Mouse (Mus musculus) C2C12 (cell line): ENCODE data around the gene Olfr815. TPM values are rescaled to one million over a fixed set of nuclear protein-coding genes. Genes with fewer than 3 reads are reported as not detected.
"Not testable (repeated sequence)": the region's sequence is repeated elsewhere in the genome, so short reads cannot be mapped to it uniquely, and the experiment has no call there.

ENCODE experiments used
- H3K27me3 ChIP-seq: one replicate; pipeline ENCODE4 v1.6.1; 2011; ENCODE audit not compliant: control insufficient read depth, insufficient read depth, insufficient read length
- H3K36me3 ChIP-seq: one replicate; pipeline ENCODE4 v1.6.1; 2011; ENCODE audit not compliant: control insufficient read depth, insufficient read depth
- H3K4me3 ChIP-seq: one replicate; pipeline ENCODE4 v1.5.1; 2011; ENCODE audit warnings: mild to moderate bottlenecking, control low read depth; ENCODE audit not compliant: poor library complexity, insufficient read depth, severe bottlenecking
- H3K79me2 ChIP-seq: one replicate; pipeline ENCODE4 v1.6.1; 2011; ENCODE audit not compliant: control insufficient read depth, insufficient read depth
- H3K79me3 ChIP-seq: one replicate; pipeline ENCODE4 v1.6.1; 2011; ENCODE audit warnings: low read depth, control low read depth
- H3ac ChIP-seq: one replicate; pipeline ENCODE3; 2011; ENCODE audit warnings: low read depth; ENCODE audit not compliant: control insufficient read depth, insufficient read length
- CEBPB ChIP-seq: IDR thresholded peaks from one replicate; pipeline ENCODE4 v1.6.1; 2011; ENCODE audit warnings: low read depth, mild to moderate bottlenecking, control low read depth, moderate library complexity
- CTCF ChIP-seq: IDR thresholded peaks from one replicate; pipeline ENCODE4 v1.5.1; 2011; ENCODE audit not compliant: control insufficient read depth, insufficient read depth, insufficient read length
- FOSL1 ChIP-seq: IDR thresholded peaks from one replicate; pipeline ENCODE4 v1.8.0; 2011; ENCODE audit warnings: mild to moderate bottlenecking, low read length; ENCODE audit not compliant: poor library complexity, insufficient read depth, severe bottlenecking
- MAX ChIP-seq: IDR thresholded peaks from one replicate; pipeline ENCODE4 v1.6.1; 2011; ENCODE audit warnings: mild to moderate bottlenecking, control low read depth
- MYOD1 ChIP-seq: IDR thresholded peaks from one replicate; pipeline ENCODE4 v1.6.1; 2011; ENCODE audit warnings: low read depth; ENCODE audit not compliant: control insufficient read depth, insufficient read length
- MYOG ChIP-seq: IDR thresholded peaks from one replicate; pipeline ENCODE4 v1.6.1; 2011; ENCODE audit not compliant: control insufficient read depth, insufficient read length; ENCODE audit errors: extremely low read depth
- USF1 ChIP-seq: IDR thresholded peaks from one replicate; pipeline ENCODE4 v1.6.1; 2011; ENCODE audit warnings: low read depth, mild to moderate bottlenecking, control low read depth, moderate library complexity
- long read RNA-seq, 2 experiments: library from polyadenylated mRNA; unstranded; transcript quantifications; one replicate each; pipeline ENCODE4 v2.0.0; 2019 to 2020
- polyA plus RNA-seq: library from polyadenylated mRNA; unstranded; fragments of >200 nt; fragmentation: generic; extraction: Trizol; gene quantifications from one replicate; pipeline ENCODE4 v1.2.1, GENCODE M21; 2012; ENCODE audit warnings: missing spikeins

Olfr815 gene
- not detected for polyA plus RNA-seq
- long read RNA-seq, experiment 1, result 0 reads
- long read RNA-seq, experiment 2, result 0 reads

DNA sequence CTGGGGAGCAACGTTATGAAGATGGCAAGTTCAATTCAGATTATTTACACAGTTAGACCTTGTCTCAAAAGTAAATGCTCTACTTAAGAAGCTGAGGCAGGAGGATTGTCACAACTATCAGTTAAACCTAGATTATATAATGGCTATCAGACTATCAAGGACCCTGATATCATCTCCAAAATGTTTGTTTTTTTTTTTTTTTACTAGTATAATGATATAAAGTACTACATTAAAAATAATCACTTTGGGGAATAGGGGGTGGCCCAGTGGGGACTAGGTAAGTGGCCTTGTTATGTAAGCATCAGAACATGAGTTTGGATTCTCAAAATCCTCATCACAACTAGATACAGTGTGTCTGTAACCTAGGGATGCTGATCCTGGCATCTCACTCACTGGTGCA is at the start of gene Olfr815:
Gene Olfr815 (minus strand): TSS at position 101 of the 400 bp plus-strand sequence.
- not testable (repeated sequence) for H3K79me3 ChIP-seq, H3K36me3 ChIP-seq, H3K4me3 ChIP-seq, H3ac ChIP-seq, H3K79me2 ChIP-seq, H3K27me3 ChIP-seq

DNA sequence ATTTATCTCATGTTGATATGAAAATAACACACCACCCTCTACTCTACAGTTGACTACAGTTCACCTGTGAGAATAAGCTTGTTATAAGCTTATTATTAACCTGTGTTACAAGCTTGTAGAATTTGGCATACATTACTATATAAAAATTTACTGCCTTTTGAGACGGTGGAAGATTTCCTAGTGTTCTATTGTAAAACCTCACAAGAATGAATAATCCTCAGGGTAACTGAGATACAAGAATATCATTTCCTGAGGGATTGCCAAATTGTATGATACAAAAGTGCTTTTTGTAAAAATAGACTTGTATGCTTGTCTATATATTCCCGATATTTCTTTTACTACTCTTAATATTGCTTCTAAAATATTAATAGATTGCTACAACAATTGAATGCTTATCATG is 43.3 kb upstream of the Olfr815 start, which contains the start of gene Olfr818:
Gene Olfr818 (minus strand): TSS at position 101 of the 400 bp plus-strand sequence.
- no peaks in the 10 kb centered on the region for H3K79me3 ChIP-seq
- H3K79me2 ChIP-seq, result no peaks in the 10 kb centered on the region
- H3ac ChIP-seq, result no peak within 1 kb of the TSS
- no peak within 1 kb of the TSS for H3K4me3 ChIP-seq
- TF ChIP-seq MYOG (no peak), FOSL1 (no peak), CTCF (no peak), USF1 (no peak), CEBPB (no peak), MAX (no peak), MYOD1 (no peak)
- H3K27me3 ChIP-seq, result no peaks in the 10 kb centered on the region
- H3K36me3 ChIP-seq, result no peaks in the 10 kb centered on the region

DNA sequence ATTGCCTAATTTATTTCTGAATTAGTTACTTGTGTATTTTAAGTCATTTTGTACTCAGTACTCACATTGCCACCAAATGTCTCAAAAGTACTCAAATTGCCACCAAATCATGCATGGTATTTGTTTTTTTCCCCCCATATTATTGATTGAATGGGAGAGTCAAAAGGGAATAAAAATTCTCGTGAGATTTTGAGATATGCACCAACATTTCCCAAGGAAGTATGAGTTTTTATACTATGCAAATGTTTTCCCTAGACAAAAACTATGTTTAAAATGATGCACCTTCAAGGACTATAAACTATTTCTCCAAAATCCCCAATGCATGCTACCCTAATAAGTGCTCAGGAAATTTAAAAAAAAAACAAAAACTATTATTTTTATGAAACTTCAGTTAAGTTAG is 9.8 kb upstream of the Olfr815 start, which contains the start of gene Olfr816:
Gene Olfr816 (minus strand): TSS at position 101 of the 400 bp plus-strand sequence.
- H3ac ChIP-seq, result no peak within 1 kb of the TSS
- H3K79me3 ChIP-seq, result no peaks in the 10 kb centered on the region
- H3K36me3 ChIP-seq, result no peaks in the 10 kb centered on the region
- no peaks in the 10 kb centered on the region for H3K27me3 ChIP-seq
- no peak within 1 kb of the TSS for H3K4me3 ChIP-seq
- no peaks in the 10 kb centered on the region for H3K79me2 ChIP-seq
- TF ChIP-seq FOSL1 (no peak), CTCF (no peak), CEBPB (no peak), MYOD1 (no peak), MYOG (no peak), MAX (no peak), USF1 (no peak)

DNA sequence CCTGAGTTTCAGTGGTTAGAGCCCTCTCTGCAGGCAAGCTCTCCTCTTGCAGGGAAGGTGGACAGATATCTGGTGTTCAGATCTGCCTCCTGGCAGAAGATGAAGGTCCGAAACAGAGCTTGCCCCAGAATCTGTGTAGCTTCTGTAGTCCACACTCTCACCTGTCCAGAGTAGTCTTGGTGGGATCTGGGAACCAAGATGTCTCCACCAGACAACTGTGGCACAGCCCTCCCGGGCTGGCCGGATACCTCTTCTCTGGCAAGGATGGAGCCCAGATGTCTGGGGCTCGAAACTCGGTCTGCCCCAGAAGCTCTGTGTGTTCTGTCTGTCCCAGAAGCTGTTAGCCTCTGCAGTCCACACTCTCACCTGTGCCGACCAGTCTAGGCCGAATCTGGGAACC is 19.7 kb downstream of the Olfr815 start:
- H3K27me3 ChIP-seq, result no peaks in the 10 kb centered on the region
- no peak overlapping the region for H3ac ChIP-seq
- H3K4me3 ChIP-seq, result no peak overlapping the region
- no peak for TF ChIP-seq CEBPB
- TF ChIP-seq MYOD1, result no peak
- TF ChIP-seq FOSL1, result no peak
- TF ChIP-seq CTCF, result no peak
- TF ChIP-seq MYOG, result no peak
- TF ChIP-seq USF1, result no peak
- H3K79me3 ChIP-seq, result no peaks in the 10 kb centered on the region
- no peaks in the 10 kb centered on the region for H3K36me3 ChIP-seq
- H3K79me2 ChIP-seq, result no peaks in the 10 kb centered on the region

DNA sequence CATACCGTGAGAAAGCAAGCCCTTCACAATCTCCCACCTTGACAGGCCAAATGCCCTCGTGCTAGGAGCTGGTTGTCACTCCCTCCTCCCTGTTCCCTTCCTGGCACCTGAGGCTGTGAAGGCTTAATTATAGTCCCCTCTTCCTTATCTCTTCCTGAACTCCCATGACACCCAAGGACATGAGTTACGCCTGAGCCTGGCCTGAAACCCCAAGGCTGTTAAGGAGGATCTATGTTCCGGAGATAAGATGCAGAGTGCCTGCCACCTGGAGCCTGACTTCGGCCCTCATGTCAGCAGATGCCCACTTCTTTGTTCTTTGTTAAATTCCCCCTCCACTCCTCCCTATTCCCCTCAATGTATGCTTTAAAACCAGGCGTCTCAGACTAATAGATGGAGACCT is 20.2 kb downstream of the Olfr815 start:
- not testable (repeated sequence) for H3K4me3 ChIP-seq, H3K79me3 ChIP-seq, H3K27me3 ChIP-seq, H3K36me3 ChIP-seq, H3ac ChIP-seq, H3K79me2 ChIP-seq

DNA sequence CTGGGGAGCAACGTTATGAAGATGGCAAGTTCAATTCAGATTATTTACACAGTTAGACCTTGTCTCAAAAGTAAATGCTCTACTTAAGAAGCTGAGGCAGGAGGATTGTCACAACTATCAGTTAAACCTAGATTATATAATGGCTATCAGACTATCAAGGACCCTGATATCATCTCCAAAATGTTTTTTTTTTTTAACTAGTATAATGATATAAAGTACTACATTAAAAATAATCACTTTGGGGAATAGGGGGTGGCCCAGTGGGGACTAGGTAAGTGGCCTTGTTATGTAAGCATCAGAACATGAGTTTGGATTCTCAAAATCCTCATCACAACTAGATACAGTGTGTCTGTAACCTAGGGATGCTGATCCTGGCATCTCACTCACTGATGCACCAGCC is 25.9 kb downstream of the Olfr815 start, which contains the start of gene Olfr814:
Gene Olfr814 (minus strand): TSS at position 101 of the 400 bp plus-strand sequence.
- H3K36me3 ChIP-seq, H3K79me3 ChIP-seq, H3K79me2 ChIP-seq, H3K27me3 ChIP-seq, H3K4me3 ChIP-seq, H3ac ChIP-seq: not testable (repeated sequence)

DNA sequence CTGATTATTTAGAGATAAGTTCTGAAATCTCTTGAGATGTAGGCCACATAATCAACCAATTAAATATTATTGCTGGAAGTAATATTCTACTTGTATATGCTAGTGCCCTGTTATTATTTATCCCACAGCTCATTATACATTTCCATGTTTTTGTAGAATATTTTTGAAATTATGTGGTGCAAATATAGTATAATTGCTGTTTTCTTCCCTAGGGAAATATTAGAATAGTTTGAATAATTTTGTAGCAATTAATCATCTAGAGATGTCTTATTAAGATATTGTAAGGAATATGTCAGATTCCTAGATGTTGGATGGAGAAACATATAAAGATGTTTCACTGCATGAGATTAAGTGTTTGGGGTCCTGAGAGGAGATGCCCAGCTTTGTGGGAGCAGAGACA is 50.6 kb downstream of the Olfr815 start, which contains the start of gene Olfr813:
Gene Olfr813 (plus strand): TSS at position 301 of the 400 bp plus-strand sequence.
- Histone ChIP-seq H3K79me3 (no peaks in the 10 kb centered on the region), H3K79me2 (no peaks in the 10 kb centered on the region), H3K27me3 (no peaks in the 10 kb centered on the region), H3K4me3 (no peak within 1 kb of the TSS), H3K36me3 (no peaks in the 10 kb centered on the region), H3ac (no peak within 1 kb of the TSS)
- no peak for TF ChIP-seq MYOG
- no peak for TF ChIP-seq CEBPB
- TF ChIP-seq USF1, result no peak
- TF ChIP-seq CTCF, result no peak
- no peak for TF ChIP-seq MAX
- no peak for TF ChIP-seq FOSL1
- TF ChIP-seq MYOD1, result no peak

Other genes starting within 250 kb of the Olfr815 start
- gene Olfr800, start 248.2 kb downstream of the Olfr815 start, polyA plus RNA-seq, result not detected
- not detected for gene Olfr801, start 232.0 kb downstream of the Olfr815 start, polyA plus RNA-seq
- not detected for gene Olfr802, start 217.7 kb downstream of the Olfr815 start, polyA plus RNA-seq
- gene Olfr803, start 211.6 kb downstream of the Olfr815 start, polyA plus RNA-seq, result not detected
- gene Olfr804, start 202.7 kb downstream of the Olfr815 start, polyA plus RNA-seq, result not detected
- not detected for gene Olfr805, start 176.5 kb downstream of the Olfr815 start, polyA plus RNA-seq
- not detected for gene Olfr806, start 163.9 kb downstream of the Olfr815 start, polyA plus RNA-seq
- gene Olfr807, start 148.1 kb downstream of the Olfr815 start, polyA plus RNA-seq, result not detected
- not detected for gene Olfr808, start 140.4 kb downstream of the Olfr815 start, polyA plus RNA-seq
- gene Olfr809, start 131.2 kb downstream of the Olfr815 start, polyA plus RNA-seq, result not detected
- gene Olfr810, start 111.0 kb downstream of the Olfr815 start, polyA plus RNA-seq, result not detected
- gene Olfr811, start 101.5 kb downstream of the Olfr815 start, polyA plus RNA-seq, result not detected
- not detected for gene Olfr812, start 59.8 kb downstream of the Olfr815 start, polyA plus RNA-seq
- not detected for gene Olfr813, start 50.5 kb downstream of the Olfr815 start, polyA plus RNA-seq
- gene Olfr814, start 26.0 kb downstream of the Olfr815 start, polyA plus RNA-seq, result not detected
- gene Olfr816, start 9.7 kb upstream of the Olfr815 start, polyA plus RNA-seq, result not detected
- gene Olfr818, start 43.2 kb upstream of the Olfr815 start, polyA plus RNA-seq, result not detected
- not detected for gene Olfr819, start 61.4 kb upstream of the Olfr815 start, polyA plus RNA-seq
- gene Olfr247, start 70.3 kb upstream of the Olfr815 start, polyA plus RNA-seq, result not detected
- not detected for gene Gm10310, start 79.2 kb upstream of the Olfr815 start, polyA plus RNA-seq
- not detected for gene Olfr820, start 106.8 kb upstream of the Olfr815 start, polyA plus RNA-seq
- gene Olfr821, start 124.5 kb upstream of the Olfr815 start, polyA plus RNA-seq, result not detected
- gene Olfr822, start 165.3 kb upstream of the Olfr815 start, polyA plus RNA-seq, result not detected
- not detected for gene Olfr823, start 209.5 kb upstream of the Olfr815 start, polyA plus RNA-seq
- gene Olfr824, start 224.1 kb upstream of the Olfr815 start, polyA plus RNA-seq, result not detected